Mouse (Mus musculus) layer of hippocampus, postnatal 36 days (tissue): ENCODE measurements around the gene Ephx1. TPM values are rescaled to one million over a fixed set of nuclear protein-coding genes. Genes with fewer than 3 reads are reported as not detected.
A peak's percentile ranks its signal among the peaks of the same experiment; 100 is the strongest.
"Not testable (repeated sequence)": the region's sequence is repeated elsewhere in the genome, so short reads cannot be mapped to it uniquely, and the experiment has no call there.

Experiments used
- DNase-seq, 2 experiments: peaks; one replicate each; pipeline ENCODE4 v3.0.0; 2022
- total RNA-seq, 2 experiments: library from RNA; stranded (reverse); gene quantifications; 2 replicates each; pipeline ENCODE4 v1.2.3; 2021

The Ephx1 gene
- total RNA-seq: 10 to 100 TPM; 27.1 to 30.8 TPM

DNA sequence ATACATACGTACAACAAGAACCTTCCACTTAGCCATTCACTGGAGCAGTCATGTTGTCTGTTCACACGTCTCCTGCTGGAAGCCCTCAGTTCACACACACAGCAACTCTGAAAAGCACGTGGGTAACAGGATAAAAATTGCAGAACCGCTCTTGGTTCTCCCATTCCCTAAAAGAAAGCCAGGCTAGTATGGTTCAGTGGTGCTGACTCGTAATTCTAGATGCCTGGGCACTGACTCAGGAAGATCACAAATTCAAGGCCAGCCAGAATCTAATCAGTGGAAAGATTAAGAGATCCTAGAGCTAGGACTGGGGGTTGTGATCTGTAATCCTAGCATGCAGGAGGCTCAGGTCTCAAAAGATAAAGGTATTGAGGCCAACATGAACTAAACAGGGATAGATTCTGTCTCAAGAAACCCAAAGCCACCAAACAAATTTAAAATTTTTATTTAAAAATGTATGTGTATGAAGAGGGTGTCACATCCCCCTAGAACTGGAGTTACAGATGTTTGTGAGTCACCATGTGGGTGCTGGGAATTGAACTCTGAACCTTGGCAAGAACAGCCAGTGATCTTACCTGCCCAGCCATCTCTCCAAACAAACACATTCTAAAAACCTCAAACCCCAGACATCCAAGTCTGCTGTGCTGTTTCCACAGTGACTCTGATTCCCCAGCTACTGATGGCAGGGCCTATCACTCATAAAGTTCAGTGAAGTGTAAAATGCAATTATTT lies at the start of gene Ephx1:
Gene Ephx1 (minus strand): TSS at position 149 of the 732 bp plus-strand sequence.
- no peak for DNase-seq

DNA sequence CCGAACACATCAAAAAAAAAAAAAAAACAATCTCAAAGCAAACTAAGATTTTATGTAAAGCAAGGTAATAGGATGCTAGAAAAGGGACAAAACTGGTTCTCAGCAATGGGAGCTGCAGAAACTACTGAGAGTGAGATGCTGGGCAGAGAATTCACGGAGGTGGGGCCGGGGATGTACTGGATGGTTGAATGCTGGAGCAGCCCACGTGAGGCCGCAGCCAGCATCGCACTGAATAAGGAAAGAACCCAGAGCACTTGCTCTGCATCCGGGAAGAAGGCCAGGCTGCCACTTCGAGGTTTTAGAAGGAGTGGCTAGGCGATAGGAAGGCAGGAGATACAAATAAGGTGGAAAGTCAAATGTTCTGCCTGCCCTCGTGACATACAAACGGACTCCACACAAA lies 49.0 kb upstream of the Ephx1 start:
- DNase-seq: no peak

DNA sequence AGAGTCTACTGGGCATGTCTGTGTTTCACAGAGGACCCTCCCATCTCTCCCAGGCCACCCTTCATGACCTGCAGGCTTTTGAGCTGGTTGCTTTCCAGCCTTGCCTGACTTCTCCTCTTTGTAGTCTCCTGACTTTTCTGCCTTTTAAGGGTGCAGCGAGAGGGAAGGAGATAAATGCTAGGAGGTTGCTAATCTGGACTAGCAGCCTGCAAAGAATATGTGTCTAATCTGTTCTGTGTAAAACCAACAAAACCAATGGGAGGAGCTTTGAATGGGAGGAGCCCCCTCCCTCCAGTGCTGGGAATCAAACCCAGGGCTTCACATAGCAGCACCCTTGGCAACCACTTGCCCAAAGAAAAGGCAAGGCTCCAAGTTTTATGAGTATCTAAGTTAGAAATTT lies 47.6 kb upstream of the Ephx1 start:
- no peak for DNase-seq

DNA sequence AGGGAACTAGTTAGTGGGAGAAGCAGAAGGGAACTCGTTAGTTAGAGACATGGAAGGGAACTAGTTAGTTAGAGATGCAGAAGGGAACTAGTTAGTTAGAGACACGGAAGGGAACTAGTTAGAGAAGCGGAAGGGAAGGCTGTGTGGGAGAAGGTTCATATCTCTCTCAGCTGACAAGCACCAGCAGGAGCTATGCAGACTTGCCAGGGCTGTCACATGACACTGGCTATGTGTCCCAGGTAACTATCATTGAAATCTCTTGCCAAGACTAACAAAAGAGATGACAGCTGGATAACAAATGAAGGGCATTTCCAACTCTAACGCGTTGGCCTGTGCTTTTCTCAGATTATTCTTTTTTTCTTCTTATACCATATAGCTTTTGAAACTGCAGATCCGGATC lies 43.9 kb upstream of the Ephx1 start:
- no peak for DNase-seq

DNA sequence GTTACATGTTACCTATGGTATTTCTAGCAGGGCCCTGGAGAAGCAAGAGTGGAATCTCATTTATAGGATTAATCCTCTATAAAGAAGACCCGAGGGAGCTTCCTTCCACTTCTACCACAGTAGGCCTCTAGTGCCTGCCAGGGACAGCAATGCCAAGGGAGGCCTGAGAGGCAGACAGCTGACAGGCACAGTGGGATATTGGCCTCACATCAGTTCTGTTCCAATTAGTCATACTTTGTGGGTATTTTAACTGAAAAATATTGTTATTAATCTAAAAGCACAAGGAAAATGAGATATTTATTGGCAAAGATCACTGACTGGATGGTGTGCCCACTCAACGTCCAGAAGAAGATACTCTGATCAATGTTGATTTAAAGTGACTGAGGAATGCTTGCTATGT lies 43.3 kb upstream of the Ephx1 start:
- DNase-seq: no peak

DNA sequence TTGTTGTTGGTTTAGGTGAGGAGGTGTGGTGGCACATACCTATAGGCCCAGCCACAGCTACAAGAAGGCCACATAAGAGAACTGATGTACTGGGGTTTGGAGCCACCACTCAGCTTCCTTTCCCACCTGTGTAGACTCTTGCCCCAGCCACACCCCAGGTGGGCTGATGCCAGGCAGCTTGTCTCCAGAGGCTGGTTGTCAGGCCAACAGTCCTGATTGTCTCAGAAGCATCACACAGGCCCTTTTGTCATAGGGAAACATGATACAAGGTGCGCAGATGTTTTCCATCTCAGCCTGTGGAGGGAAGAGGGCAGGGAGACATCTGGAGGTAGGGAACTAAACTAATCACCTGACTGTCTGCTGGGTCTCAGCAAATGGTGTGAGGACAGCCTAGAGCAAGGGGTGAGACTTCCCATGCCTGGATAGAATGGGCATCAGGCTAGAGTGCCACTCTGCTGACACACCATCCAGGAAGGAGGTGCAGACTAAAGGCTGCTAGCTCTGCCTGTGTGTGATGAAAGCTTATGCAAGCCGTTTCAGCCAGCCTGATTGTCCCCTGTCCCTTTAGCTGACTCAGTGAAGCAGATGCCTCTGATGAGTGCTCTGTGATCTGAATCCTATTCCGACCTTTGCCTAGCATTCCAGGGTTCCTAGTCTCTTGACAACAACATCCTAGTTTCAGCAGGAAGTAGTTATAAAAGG lies 41.2 kb upstream of the Ephx1 start:
- no peak for DNase-seq

DNA sequence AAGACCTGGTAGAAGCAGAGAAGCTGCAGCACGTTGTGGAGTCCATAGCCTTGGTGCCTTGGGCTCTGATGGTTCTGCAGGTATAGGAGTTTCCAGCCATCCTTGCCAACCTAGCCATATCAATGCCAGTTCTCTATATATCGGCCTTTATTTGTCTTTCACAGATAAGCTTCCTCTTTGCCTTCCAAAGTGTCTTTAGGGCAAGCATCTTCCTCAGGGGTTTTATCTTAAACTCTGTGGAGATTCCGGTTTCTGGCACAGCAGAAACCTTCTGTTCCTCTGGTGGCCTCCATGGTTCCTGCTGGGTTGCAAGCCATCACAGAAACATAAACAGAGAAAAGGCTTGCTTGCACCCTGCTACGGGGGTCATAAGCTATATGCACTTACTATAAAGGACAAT lies 32.2 kb upstream of the Ephx1 start:
- DNase-seq: no peak

DNA sequence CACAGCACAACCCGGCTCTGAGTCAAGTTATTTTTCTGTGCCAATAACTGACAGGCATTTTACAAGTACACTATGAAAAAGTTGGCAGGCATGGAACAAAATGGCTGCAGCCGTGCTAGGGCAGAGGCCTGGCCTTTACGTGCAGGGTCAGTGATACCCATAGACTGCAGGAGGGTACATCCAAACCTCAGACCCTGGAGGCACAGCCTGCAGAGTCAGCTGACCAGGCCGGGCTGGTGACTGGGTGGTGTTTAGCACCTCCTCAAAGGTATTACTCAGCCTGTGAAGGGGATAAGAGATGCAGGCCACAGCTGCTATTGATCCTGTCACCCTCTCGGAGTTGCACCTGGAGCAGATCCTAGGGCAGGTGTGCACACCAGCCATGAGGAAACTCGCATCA lies 30.2 kb upstream of the Ephx1 start, which contains the start of gene 9130409I23Rik:
Gene 9130409I23Rik (plus strand): TSS at position 301 of the 400 bp plus-strand sequence.
- no peak for DNase-seq

DNA sequence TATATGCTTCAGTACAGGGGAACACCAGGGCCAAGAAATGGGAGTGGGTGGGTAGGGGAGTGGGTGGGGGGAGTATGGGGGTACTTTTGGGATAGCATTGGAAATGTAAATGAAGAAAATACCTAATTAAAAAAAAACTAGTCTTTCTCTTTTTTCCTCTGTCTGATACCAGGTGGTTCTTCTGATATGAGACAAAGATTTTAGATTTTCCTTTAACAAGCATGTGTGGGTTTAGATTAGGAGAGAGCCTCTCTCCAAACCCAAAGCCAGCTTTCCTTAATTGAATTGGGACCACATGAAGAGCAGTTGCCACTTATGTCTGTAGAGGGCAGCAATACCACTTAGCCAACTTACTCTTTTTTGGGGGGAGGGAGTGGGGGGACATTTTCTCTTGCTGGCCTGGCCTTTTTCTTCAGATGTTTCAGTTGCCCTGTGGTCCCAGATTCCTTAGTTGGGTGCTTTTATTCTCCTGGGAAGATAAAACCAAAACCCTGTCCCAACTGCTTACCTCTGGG lies 28.7 kb upstream of the Ephx1 start:
- DNase-seq: no peak

DNA sequence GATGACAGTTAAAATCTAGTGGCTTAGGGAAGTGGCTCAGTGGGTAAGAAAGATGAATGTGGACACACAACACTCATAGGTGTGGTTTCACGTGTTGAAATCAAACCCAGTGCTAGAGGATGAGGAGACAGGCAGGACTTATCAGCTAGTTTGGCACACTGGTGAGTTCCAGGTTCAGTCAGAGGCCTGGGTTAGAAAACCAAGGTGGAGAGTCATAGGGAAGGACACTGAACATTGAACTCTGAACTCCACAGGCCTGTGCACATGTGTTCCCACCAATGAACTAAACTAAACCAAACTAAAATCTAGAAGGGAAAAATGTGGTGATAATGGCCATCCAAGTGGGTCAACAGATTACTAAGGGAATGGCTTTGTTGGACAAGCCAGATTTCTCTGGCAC lies 26.8 kb upstream of the Ephx1 start:
- no peak for DNase-seq

DNA sequence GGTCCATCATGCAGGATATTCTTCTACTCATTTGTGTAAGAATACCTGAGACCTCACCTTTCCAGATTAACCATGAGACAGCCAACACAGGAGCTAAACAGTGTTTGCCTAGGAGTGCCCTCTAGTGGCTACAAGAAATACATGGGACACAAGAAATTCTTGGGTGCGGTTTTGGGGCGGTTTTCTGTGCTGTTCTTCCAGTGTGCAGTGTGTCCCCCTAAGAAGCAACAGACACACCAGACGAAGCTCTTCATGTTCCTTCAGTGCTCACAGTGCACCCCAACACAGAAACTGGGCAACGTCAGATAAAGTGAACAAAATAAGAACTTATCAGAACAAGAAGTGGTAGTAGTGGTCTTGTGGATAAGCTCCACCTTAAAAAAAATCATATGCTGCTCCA lies 18.9 kb upstream of the Ephx1 start:
- DNase-seq: no peak

DNA sequence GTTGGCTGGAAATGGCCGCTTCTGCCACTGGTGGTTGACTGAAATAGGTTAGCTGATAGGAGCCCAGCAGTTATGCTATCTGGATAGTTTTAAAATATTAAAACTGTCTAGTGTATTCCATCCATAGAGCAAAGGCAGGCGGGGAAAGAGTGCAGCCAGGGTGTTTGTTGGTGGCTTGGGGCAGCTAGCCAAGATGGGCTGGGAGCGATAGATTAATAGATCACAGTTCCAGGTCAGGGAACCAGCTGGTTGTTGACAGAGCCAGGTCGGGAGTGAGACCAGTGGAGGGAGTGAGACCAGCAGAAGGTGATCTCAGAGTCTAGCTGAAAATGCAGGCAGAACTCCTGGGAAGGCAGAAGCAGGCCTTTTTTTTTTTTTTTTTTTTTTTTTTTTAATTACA lies 16.9 kb upstream of the Ephx1 start:
- no peak for DNase-seq

DNA sequence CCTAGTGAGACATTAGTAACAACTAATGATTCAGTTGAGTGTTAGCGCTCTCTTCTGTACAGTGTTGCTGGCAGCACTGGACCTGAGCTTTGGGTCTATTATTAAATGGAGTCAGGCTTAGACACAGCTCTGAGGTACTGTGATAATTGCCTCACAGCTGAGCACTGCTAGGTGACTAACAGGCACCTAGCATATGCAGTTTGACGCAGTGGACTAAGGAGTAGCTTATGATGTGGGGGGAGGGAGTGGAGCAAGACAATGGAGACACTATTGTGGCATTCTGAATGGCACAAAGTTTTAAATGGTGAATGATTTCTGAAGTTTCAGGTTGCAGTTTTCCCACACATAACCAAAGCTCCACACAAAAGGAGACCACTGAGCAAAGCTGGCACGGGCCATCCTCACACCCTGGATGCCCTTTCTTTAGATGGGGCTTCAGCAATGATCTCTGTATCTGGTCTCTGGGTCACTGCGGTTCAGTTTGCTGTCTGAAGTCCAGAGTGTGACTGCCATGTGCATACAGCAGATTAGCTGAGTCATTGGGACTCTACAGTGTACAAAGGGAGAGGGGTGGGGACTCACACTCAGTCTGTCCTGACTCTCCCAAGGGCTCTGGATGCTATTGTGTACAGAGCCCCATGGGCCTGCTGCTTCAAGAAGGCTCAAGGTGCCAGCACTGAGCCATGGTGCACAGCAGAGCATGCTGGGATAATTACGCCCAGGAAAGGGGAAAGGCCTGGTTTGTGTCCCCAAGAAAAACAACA lies 14.5 kb upstream of the Ephx1 start:
- not testable (repeated sequence) for DNase-seq

DNA sequence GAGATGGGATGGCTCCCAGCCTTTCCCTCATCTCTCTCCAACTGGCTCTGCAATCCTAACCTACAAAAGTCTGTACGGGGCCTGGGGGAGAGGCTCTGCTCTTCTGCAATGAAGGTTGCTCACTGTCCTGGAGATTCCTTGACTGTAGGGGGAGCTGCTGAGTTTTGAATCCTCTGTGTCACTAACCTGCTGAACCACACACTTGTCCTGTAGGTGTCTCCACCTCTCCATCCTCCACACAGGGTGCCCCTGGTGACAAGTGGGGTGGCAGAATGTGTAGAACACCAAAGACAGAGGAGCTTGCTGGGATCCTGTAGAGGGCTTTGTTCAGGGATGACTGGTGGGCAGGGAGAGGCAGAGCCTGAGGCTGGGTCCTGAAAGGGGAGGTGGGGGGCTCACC lies 1.6 kb upstream of the Ephx1 start:
- peak; percentile 15 to 16 for DNase-seq

DNA sequence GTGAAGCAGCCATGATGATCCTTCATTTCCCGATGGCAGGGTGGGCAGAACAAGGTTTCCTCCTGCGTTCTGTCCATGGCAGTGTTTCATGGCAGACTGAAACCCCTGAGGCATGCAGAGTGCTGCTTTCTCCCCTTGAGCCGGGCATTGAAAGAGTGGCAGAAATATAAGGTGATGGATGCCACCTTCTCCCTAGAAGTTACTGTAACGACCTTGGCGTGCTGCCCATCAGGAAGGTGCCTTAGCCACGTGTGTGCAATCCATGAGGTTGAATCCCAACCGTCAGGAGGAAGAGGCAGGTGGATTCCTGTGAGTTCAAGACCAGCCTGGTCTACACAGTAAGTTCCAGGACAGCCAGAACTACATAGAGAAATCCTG lies 773 bp upstream of the Ephx1 start:
- no peak for DNase-seq

DNA sequence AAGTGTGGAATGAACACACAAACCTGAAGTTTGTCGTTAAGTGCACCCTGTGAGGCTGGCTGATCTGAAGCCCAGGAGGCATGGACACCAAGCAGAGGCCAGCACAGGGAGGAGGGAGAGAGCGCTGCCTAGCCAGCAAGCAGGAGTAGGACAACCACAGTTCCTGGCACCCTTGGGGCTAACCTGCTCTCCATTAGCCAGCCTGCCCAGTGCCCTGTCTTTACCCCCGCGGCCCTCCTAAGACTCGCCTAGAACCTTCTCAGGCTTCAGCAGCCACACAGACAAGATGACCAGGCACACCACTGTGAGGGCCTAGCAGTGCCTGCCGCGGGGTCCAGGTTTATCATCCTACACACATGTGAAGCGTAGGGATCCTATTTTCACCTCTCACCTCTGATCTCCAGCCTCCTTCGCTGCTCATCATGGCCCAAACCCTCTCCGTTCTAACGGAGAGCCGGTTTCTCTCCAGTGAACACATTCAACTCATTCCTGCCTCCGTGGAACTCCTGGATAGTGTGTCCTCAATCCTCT lies 2.7 kb downstream of the Ephx1 start:
- DNase-seq: no peak

DNA sequence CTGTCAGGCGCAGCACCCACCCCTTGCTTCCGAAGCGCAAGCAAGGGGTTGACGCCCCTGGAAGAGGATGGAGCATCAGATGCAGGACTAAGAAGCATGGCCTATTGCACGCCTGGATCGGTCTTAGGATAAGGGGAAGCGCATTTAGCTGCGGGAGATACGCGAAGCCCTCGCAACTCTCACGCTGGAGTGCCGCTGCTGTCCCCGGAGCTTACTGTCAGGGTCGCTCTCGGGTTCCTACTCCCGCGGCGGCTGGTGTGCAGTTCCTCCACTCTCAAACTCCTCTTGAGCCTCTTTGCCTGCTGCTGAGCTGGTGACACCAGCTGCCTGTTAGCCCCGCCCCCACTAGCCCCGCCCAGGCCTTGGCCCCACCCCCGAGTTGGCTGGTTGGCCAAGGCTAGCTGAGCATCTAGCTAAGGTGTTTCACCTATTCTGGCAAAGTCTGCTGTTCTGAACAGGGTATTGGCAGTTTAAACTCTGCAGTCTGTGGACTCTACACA lies 3.4 kb downstream of the Ephx1 start:
- peak; percentile 61 to 66 for DNase-seq

DNA sequence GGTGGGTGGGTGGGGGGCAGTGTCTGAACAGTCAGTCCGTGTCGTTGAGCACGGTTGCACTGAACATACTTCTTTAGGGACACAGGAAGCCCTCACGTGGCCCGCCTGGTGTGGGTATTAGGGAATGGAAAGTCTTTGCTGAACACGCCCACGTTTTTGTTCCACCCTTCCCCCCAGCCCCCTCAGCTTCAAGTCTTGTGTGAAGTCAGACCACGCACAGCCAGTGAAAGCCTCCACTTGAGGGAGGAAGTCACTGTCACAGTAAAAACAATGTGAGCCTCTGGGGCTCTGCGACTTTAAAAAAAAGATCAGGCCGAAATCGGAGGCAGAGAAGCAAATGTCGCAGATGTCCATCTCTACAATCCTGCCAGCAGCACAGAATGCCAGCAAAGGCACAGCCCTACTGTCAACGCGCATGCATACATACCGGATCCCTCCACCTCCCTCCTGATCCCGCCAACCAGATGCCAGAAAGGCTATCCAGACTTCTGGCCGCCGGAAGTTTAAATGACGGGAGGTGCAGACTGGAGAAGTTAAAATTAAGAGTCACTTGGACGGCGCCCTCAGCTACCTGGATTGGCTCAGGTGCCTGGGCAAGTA lies 4.1 kb downstream of the Ephx1 start:
- DNase-seq: peak; percentile 31 to 45

DNA sequence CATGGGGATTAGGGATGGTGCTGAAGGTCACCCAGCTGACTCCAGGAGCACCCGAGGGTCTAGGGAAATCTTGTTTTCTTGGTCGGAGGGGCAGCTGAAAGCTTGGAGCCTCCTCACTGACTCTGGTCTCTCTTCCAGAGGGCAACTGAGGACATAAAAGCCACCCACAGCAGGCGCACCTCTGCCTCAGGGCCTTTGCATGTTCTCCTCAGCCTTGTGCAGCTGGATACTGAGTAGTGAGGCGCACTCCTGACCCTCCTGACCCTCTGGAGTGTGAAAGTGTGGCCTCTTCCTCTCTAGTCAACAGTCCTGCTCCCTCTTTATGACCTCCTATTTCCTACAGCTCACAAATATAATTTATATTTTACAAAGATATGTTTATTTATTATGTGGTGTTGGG lies 4.7 kb downstream of the Ephx1 start:
- DNase-seq: no peak

DNA sequence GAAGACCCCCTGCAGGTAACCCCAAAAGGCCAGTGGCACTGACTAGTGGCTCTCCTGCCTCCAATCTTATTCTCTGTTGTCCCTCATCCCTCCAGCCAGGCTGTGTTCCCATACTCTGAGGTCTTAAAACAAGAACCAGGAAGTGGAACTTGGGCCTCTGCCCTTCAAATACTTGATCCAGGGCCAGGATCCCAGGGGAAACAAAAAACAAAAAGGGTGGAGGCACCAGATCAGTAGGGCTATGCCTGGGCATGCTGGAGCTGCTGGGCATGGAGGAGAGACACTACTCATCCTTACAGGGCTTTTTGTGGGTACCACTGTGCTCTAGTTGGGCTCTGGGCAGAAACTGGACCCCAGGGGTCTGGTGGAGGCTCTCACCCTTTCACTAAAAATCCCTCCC lies 5.1 kb downstream of the Ephx1 start:
- DNase-seq: peak; percentile 17 to 27

DNA sequence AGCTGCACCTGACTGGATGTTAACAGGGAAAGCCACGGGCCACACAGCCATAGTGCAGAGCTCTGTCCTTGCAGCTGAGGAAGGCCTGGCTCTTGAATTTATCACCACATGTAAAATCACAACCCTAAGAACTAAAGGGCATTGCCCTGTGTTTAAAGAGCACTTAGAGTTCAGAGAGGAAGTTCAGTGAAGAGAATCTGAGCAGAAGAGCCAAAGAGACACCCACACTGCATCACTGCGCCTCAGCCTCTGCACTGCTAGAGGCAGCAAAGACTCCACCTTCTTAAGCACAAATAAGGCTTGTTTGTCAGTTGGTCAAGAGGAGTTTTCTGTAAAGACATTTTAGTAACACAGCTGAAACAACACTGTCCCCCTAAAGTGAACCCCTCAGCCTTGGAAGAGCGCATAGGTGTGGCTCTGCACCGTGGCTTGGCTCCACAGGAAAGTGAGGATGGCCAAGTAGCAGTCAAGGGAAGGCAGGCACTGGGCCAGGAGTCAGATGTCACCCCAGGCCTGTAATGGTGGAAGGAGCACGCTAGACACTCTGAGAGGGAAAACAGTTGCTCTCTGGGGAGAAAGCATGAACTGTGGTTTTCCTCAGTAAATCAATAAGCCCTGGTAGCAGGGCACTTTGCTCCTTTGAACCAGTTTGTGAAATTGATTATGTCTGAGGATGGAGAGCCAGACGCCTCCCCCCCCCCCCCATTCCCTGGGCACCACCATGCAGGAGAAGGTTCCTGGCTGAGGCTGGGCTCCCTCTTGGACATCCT lies 5.8 kb downstream of the Ephx1 start:
- no peak for DNase-seq

DNA sequence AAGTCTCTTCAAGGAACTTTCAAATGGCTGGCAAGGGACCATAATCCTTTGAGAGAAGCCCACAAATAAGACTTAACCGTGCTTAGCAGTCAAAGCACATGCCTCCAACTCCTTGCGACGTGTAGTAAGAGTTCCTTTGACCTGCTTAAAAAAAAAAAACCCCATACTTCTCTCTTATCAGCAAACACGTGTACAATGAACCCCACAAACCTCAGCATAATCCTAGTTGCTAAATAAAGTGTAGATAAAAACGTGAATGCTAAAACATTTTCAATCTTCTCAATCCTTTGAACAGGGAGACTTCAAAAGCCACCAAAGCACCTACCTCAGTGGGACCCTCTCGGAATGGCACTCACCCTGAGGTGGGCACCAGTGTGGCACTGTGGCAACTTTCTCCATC lies 7.3 kb downstream of the Ephx1 start:
- DNase-seq: no peak
